Mouse (Mus musculus): ENCODE results near the gene Gm28308.

GRCm38 (mm10) chr6:52164051-52164625, 49.0 kb downstream of the Gm28308 start:
- TF ChIP-seq CTCF (IDR thresholded peaks at IDR 0.05) (no peak), EP300 (IDR thresholded peaks at IDR 0.05) (no peak)

Measured in lung, postnatal 0 days (tissue).